Mouse (Mus musculus) bone marrow, adult 2 months (tissue): ENCODE results near the gene Sowaha.

ENCODE experiments used
- CTCF ChIP-seq: fragments of 200-500 bp; IDR thresholded peaks from 2 replicates; pipeline ENCODE4 v1.5.1; 2011; ENCODE audit warnings: low read length, control low read depth; ENCODE audit not compliant: control insufficient read depth, insufficient read depth
- POLR2A ChIP-seq: fragments of 200-500 bp; IDR thresholded peaks from 2 replicates; pipeline ENCODE4 v1.6.1; 2011; ENCODE audit warnings: low read depth, mild to moderate bottlenecking, control low read depth, low read length, borderline replicate concordance; ENCODE audit not compliant: control insufficient read depth

DNA sequence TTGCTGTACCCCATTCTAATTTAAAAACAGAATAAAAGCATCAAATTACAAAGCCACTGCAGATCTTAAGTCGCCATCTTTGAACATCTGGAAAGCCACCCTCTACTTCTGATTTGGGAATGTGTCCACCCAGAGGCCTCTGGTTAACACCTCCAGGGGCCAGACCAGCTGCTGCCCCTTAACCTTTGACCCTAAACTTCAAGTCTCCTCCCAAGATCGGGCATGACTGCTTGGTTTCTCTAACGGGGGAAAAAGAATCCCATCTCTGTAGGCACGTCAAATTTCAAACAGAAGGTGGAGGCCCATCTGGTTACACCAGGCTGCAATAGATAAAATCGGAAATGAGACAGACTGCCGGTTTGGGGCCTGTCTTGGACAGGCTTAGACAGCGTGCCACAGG, 2.2 kb downstream of the Sowaha start:
- TF ChIP-seq POLR2A (no peak), CTCF (no peak)
